Mouse (Mus musculus) forebrain, embryonic 16.5 days (tissue): ENCODE data around the gene Apbb1ip. TPM values are rescaled to one million over a fixed set of nuclear protein-coding genes. Genes with fewer than 3 reads are reported as not detected.

Source experiments
- ATAC-seq: fragments of 200-750 bp; cut with Nextera tagmentation; 2 replicates; pipeline ENCODE4 v1.8.0; 2017; ENCODE audit warnings: mild to moderate bottlenecking, moderate library complexity
- H3K27ac ChIP-seq: fragments of 300-500 bp; sonication (generic); 2 replicates; pipeline ENCODE4 v1.5.1; 2014; ENCODE audit warnings: low read length, control low read depth
- H3K27me3 ChIP-seq: fragments of 300-500 bp; sonication (generic); replicated peaks from 2 replicates; pipeline ENCODE4 v1.6.1; 2014; ENCODE audit warnings: low read length; ENCODE audit not compliant: control insufficient read depth, insufficient read depth
- H3K36me3 ChIP-seq: fragments of 300-500 bp; sonication (generic); 2 replicates; pipeline ENCODE4 v1.6.1; 2014; ENCODE audit not compliant: control insufficient read depth, insufficient read depth
- H3K4me1 ChIP-seq: fragments of 300-500 bp; sonication (generic); replicated peaks from 2 replicates; pipeline ENCODE4 v1.6.1; 2014; ENCODE audit warnings: low read length; ENCODE audit not compliant: control insufficient read depth, insufficient read depth
- H3K4me2 ChIP-seq: fragments of 300-500 bp; sonication (generic); 2 replicates; pipeline ENCODE4 v1.6.1; 2014; ENCODE audit warnings: mild to moderate bottlenecking, low read length, control low read depth
- H3K4me3 ChIP-seq: fragments of 300-500 bp; sonication (generic); replicated peaks from 2 replicates; pipeline ENCODE4 v1.5.1; 2014; ENCODE audit warnings: mild to moderate bottlenecking, low read length, control low read depth
- H3K9ac ChIP-seq: fragments of 300-500 bp; sonication (generic); replicated peaks from 2 replicates; pipeline ENCODE4 v1.6.1; 2014; ENCODE audit warnings: low read depth, low read length, control low read depth
- H3K9me3 ChIP-seq: fragments of 300-500 bp; sonication (generic); 2 replicates; pipeline ENCODE4 v1.6.1; 2016; ENCODE audit warnings: low read length; ENCODE audit not compliant: control insufficient read depth
- WGBS: fragments of 180-500 bp; shearing (Covaris S2); extraction: QIAGEN DNeasy Blood & Tissue Kit; methylation state at CpG from one replicate; pipeline ENCODE4 v1.1.7; 2014; 5-methylcytosine and 5-hydroxymethylcytosine counted together
- polyA plus RNA-seq: library from polyadenylated mRNA; unstranded; fragments of >200 nt; fragmentation: Nextera tagmentation; extraction: Ambion mirVana; gene quantifications from 2 replicates; pipeline ENCODE4 v1.2.1, GENCODE M21; 2015

The Apbb1ip gene
- polyA plus RNA-seq, 1 experiment from 2014 or later, result 1.0 TPM

- Histone ChIP-seq H3K9me3 (no peaks in the 10 kb centered on the region), H3K4me2 (no peak overlapping the region), H3K27ac (no peak overlapping the region), H3K36me3 (no peaks in the 10 kb centered on the region), H3K4me3 (no peak overlapping the region), H3K4me1 (no peaks in the 10 kb centered on the region), H3K27me3 (no peaks in the 10 kb centered on the region), H3K9ac (no peak overlapping the region)
- ATAC-seq, result no peak
- 80% methylated on average over 2 of the region's 2 CpGs for WGBS
Measured at GRCm38 (mm10) chr2:22805589-22805988, 31.7 kb downstream of the Apbb1ip start.

DNA sequence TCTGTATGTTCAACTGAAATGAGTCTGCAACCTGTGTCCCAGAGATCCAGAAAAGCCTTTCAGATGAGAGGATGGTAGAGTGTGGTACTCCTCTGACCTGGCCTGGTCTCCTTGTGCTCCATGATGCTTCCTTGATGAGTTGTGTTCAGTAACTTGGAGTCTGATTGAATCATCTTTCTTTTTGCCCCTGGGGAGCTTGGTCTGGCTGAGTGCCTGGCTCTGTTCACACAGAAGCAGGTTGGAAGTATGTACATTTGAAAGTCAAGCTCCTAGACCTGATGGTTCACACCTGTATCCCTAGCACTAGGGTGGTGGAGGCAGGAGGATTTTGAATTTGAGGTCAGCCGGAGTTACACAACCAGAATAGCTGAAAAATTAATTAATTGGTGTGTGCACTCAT lies 32.7 kb downstream of the Apbb1ip start:
- no peak overlapping the region for H3K4me3 ChIP-seq
- no peaks in the 10 kb centered on the region for H3K27me3 ChIP-seq
- H3K36me3 ChIP-seq, result no peaks in the 10 kb centered on the region
- 88% methylated on average over 1 of the region's 1 CpGs for WGBS
- no peak for ATAC-seq
- no peak overlapping the region for H3K9ac ChIP-seq
- no peaks in the 10 kb centered on the region for H3K9me3 ChIP-seq
- no peak overlapping the region for H3K4me2 ChIP-seq
- H3K4me1 ChIP-seq, result no peaks in the 10 kb centered on the region
- H3K27ac ChIP-seq, result no peak overlapping the region

DNA sequence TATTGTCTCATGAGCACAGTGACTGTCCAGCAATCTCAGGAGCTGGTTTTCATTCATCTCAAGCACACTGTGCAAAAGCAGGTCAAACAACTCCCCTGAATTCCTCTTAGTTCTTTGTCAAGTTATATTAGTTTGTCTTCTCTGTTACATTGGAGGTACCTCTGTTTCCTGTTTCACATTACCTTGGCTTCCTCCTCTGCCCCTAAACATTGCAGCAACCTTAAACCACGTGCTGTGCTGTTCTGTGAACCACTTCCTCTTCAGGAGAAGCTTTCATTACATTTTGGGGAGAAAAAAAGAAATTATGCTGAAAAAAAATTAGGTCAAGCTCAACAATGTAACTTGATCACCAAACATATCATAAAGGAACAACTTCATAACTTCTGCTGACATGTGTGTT lies 33.4 kb downstream of the Apbb1ip start:
- 61% methylated on average over 1 of the region's 1 CpGs for WGBS
- Histone ChIP-seq H3K4me3 (no peak overlapping the region), H3K4me1 (no peaks in the 10 kb centered on the region), H3K4me2 (no peak overlapping the region), H3K9ac (no peak overlapping the region), H3K27ac (no peak overlapping the region), H3K9me3 (no peaks in the 10 kb centered on the region), H3K36me3 (no peaks in the 10 kb centered on the region), H3K27me3 (no peaks in the 10 kb centered on the region)
- ATAC-seq, result no peak

- Histone ChIP-seq H3K9me3 (no peaks in the 10 kb centered on the region), H3K4me3 (no peak overlapping the region), H3K27ac (no peak overlapping the region), H3K4me1 (no peaks in the 10 kb centered on the region), H3K4me2 (no peak overlapping the region), H3K27me3 (no peaks in the 10 kb centered on the region), H3K9ac (no peak overlapping the region), H3K36me3 (no peaks in the 10 kb centered on the region)
- WGBS, result 93% methylated on average over 4 of the region's 4 CpGs
- ATAC-seq, result no peak
Measured at GRCm38 (mm10) chr2:22810851-22811250, 37.0 kb downstream of the Apbb1ip start.

DNA sequence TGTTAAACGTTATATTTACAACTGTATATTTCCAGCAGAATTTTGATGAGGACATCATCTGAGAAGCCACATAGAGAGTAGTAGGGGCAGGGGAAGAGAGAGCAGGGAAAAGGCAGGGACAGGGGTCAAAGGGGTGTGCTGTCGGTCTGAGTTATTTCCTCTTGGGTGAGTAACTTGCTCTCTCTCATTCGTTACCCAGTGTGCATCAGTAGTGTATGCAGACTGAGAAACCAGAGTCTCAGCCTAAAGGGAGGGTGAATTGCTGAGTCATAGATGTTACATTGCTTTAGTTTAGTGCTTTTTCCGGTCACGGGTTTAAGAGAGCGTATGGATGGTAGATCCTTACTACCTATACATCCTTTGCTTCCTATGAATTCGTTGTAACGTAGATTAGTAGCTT lies 37.6 kb downstream of the Apbb1ip start:
- Histone ChIP-seq H3K4me1 (no peaks in the 10 kb centered on the region), H3K27me3 (no peaks in the 10 kb centered on the region), H3K27ac (no peak overlapping the region), H3K9ac (no peak overlapping the region), H3K4me2 (no peak overlapping the region), H3K9me3 (no peaks in the 10 kb centered on the region), H3K4me3 (no peak overlapping the region), H3K36me3 (no peaks in the 10 kb centered on the region)
- ATAC-seq, result no peak
- 86% methylated on average over 8 of the region's 8 CpGs for WGBS

- Histone ChIP-seq H3K4me2 (no peak overlapping the region), H3K36me3 (no peaks in the 10 kb centered on the region), H3K27ac (no peak overlapping the region), H3K27me3 (no peaks in the 10 kb centered on the region), H3K9ac (no peak overlapping the region), H3K4me3 (no peak overlapping the region), H3K4me1 (no peaks in the 10 kb centered on the region), H3K9me3 (no peaks in the 10 kb centered on the region)
- ATAC-seq, result no peak
- WGBS, result 85% methylated on average over 5 of the region's 5 CpGs
Measured at GRCm38 (mm10) chr2:22813921-22814320, 40.0 kb downstream of the Apbb1ip start.

GRCm38 (mm10) chr2:22815674-22816073 lies 41.8 kb downstream of the Apbb1ip start:
- 100% methylated on average over 2 of the region's 2 CpGs for WGBS
- H3K27ac ChIP-seq, result no peak overlapping the region
- H3K4me1 ChIP-seq, result no peaks in the 10 kb centered on the region
- ATAC-seq, result no peak
- H3K9ac ChIP-seq, result no peak overlapping the region
- H3K27me3 ChIP-seq, result no peaks in the 10 kb centered on the region
- no peaks in the 10 kb centered on the region for H3K9me3 ChIP-seq
- H3K4me2 ChIP-seq, result no peak overlapping the region
- no peaks in the 10 kb centered on the region for H3K36me3 ChIP-seq
- no peak overlapping the region for H3K4me3 ChIP-seq

DNA sequence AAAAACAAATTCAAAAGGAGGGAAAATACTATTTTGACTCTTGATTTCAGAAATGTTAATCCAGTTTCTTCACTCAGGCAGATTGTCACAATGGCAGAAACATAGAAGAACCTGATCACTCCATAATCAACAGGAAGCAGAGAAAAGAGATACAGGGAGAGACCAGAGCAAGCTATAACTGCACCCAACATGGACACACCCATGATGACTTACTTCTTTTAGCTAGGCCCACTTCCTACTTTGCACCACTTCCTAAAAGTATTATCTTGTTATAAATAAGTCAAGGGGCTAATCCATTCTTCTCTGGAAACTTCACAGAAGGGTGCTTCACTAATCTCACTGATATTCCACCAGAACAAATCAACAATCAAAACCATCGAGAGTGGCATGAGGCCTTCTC lies 42.3 kb downstream of the Apbb1ip start:
- H3K36me3 ChIP-seq, result no peaks in the 10 kb centered on the region
- H3K9me3 ChIP-seq, result no peaks in the 10 kb centered on the region
- H3K4me3 ChIP-seq, result no peak overlapping the region
- WGBS, result 52% methylated on average over 1 of the region's 1 CpGs
- no peak overlapping the region for H3K27ac ChIP-seq
- H3K9ac ChIP-seq, result no peak overlapping the region
- no peaks in the 10 kb centered on the region for H3K4me1 ChIP-seq
- no peak for ATAC-seq
- H3K27me3 ChIP-seq, result no peaks in the 10 kb centered on the region
- no peak overlapping the region for H3K4me2 ChIP-seq

DNA sequence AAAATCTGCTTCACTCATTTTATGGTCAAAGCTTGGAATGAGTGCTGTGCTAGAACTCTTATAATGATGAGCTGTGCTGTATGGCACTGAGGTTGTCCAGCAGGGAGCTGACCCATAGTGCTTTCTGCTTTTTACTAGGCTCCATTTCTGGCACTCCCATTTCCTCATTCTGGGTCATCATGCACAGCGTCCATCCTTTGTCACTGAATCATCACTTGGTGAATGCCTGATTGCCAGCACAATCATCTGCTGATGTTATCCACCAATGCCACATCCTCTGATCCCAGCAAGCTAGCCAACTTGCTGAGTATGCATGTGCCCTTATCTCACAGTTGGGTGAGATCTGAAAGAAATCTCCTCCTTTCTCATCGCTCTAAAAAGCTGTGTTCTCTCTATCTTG lies 48.4 kb downstream of the Apbb1ip start:
- H3K27me3 ChIP-seq, result no peaks in the 10 kb centered on the region

DNA sequence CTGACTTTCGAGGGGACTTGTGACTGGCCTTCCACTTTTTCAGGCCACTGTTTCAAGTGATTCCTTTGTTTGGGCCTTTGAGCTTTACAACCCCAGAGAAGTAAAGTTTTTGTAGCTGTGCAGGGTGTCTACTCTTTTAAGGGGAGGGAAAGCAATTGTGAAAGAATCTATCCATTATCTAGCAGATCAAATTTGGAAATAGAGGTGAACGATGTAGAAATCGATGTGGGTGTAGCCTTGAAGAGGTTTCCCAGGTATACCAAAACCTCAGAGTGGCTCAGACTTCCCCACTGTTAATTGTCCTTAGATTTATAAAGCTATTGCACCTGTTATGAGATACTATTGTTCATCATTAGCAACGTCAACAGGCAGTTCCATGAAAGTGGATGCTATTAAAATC lies 71.6 kb downstream of the Apbb1ip start:
- Histone ChIP-seq H3K4me3 (no peak overlapping the region), H3K27me3 (no peaks in the 10 kb centered on the region), H3K36me3 (no peaks in the 10 kb centered on the region), H3K9ac (no peak overlapping the region), H3K27ac (no peak overlapping the region), H3K4me1 (no peaks in the 10 kb centered on the region), H3K9me3 (no peaks in the 10 kb centered on the region), H3K4me2 (no peak overlapping the region)
- no peak for ATAC-seq
- 91% methylated on average over 4 of the region's 4 CpGs for WGBS

More for the DNA sequence above, 48.4 kb downstream of the Apbb1ip start:
- Histone ChIP-seq H3K4me3 (no peak overlapping the region), H3K27ac (no peak overlapping the region), H3K9ac (no peak overlapping the region), H3K4me1 (no peaks in the 10 kb centered on the region), H3K36me3 (no peaks in the 10 kb centered on the region), H3K4me2 (no peak overlapping the region), H3K9me3 (no peaks in the 10 kb centered on the region)
- WGBS, result 72% methylated on average over 2 of the region's 2 CpGs
- no peak for ATAC-seq
